Mouse (Mus musculus) midbrain, embryonic 15.5 days (tissue): ENCODE measurements around the gene Gmpr2. TPM values are rescaled to one million over a fixed set of nuclear protein-coding genes. Genes with fewer than 3 reads are reported as not detected.
A peak's percentile ranks its signal among the peaks of the same experiment; 100 is the strongest.

Source experiments
- ATAC-seq: fragments of 200-750 bp; cut with Nextera tagmentation; replicated peaks from 2 replicates; pipeline ENCODE4 v1.8.0; 2017; ENCODE audit warnings: moderate TSS enrichment
- H3K27ac ChIP-seq: fragments of 300-500 bp; sonication (generic); 2 replicates; pipeline ENCODE4 v1.5.1; 2015; ENCODE audit warnings: mild to moderate bottlenecking, inconsistent platforms
- H3K27me3 ChIP-seq: fragments of 300-500 bp; sonication (generic); replicated peaks from 2 replicates; pipeline ENCODE4 v1.6.1; 2015; ENCODE audit warnings: inconsistent platforms
- H3K36me3 ChIP-seq: fragments of 300-500 bp; sonication (generic); replicated peaks from 2 replicates; pipeline ENCODE4 v1.6.1; 2015; ENCODE audit warnings: inconsistent platforms
- H3K4me1 ChIP-seq: fragments of 300-500 bp; sonication (generic); 2 replicates; pipeline ENCODE4 v1.6.1; 2015; ENCODE audit warnings: inconsistent platforms
- H3K4me2 ChIP-seq: fragments of 300-500 bp; sonication (generic); 2 replicates; pipeline ENCODE4 v1.6.1; 2015; ENCODE audit warnings: inconsistent platforms, mild to moderate bottlenecking, moderate library complexity
- H3K4me3 ChIP-seq: fragments of 300-500 bp; sonication (generic); 2 replicates; pipeline ENCODE4 v1.5.1; 2015; ENCODE audit warnings: mild to moderate bottlenecking, inconsistent platforms
- H3K9ac ChIP-seq: fragments of 300-500 bp; sonication (generic); 2 replicates; pipeline ENCODE4 v1.6.1; 2015; ENCODE audit warnings: mild to moderate bottlenecking, inconsistent platforms
- H3K9me3 ChIP-seq: fragments of 300-500 bp; sonication (generic); 2 replicates; pipeline ENCODE4 v1.6.1; 2016; ENCODE audit warnings: inconsistent platforms
- WGBS: fragments of 180-500 bp; shearing (Covaris S2); methylation state at CpG from one replicate; pipeline ENCODE4 v1.1.7; 2015; ENCODE audit warnings: mixed read lengths; 5-methylcytosine and 5-hydroxymethylcytosine counted together
- polyA plus RNA-seq: library from polyadenylated mRNA; unstranded; fragments of >200 nt; fragmentation: Nextera tagmentation; extraction: Ambion mirVana; gene quantifications from 2 replicates; pipeline ENCODE4 v1.2.1, GENCODE M21; 2015

Gmpr2 gene
- polyA plus RNA-seq, 1 experiment from 2014 or later: 42.8 TPM

DNA sequence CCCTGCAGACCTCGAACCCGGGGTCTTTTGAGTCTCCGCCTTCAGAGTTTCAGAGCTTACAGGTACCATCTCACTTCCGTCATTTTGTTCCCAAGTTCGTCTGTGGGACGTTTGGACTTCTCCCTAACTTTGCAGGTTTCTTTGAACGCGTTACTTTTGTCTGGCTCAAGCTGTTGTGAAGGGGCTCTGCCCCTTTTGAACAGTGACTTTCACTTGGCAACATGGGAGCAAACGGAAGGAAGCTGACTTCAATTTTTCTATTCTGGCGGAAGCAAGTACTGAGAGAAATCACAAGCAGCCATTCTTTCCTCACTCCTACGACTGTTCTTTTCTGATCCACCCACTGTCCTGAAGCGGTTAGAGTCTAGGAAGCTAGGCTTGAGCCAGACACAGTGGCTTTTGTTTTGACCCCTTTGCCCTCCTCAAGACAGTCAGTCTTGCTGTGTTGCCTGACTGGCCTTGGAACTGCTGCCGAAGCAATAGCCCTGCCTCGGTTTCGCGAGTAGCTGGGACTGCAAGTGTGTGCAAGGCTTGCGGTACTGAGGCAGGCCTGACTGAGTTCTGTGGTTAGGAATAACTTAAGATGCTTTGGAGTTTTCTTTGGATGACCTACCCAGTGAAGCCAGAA, 27.4 kb upstream of the Gmpr2 start:
- peaks cover 23% of the 10 kb centered on the region for H3K4me1 ChIP-seq
- no peak for ATAC-seq
- H3K4me2 ChIP-seq: peak overlapping the region; percentile 70
- H3K36me3 ChIP-seq: peaks cover 17% of the 10 kb centered on the region
- H3K9me3 ChIP-seq: no peaks in the 10 kb centered on the region
- 30% methylated on average over 17 of the region's 17 CpGs for WGBS
- no peaks in the 10 kb centered on the region for H3K27me3 ChIP-seq
- H3K27ac ChIP-seq: no peak overlapping the region
- H3K9ac ChIP-seq: peak overlapping the region; percentile 85; the same call in 1 of the 2 replicates
- H3K4me3 ChIP-seq: peak overlapping the region; percentile 87

DNA sequence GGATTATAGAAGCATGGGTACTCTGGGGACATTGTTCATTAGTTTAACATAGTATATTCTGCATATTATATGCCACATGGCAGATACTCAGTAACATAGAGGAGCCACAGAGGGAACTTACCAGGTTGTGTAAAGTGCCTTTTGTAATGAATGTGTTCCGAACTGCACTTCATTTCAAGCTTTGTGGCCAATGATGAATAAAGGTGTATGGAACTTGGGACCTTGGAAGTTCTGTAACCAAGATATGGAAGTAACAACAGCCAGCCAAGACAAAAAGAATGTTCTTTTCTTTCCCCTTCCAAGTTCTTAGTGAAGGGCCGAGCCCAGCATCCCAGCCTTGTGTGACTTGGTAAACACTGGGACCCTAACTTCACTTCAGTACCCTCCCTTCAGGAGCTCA, 21.9 kb upstream of the Gmpr2 start, which contains the start of gene Tssk4:
Tssk4 (plus strand) TSS at position 301 of the 400 bp plus-strand sequence.
- no peak within 1 kb of the TSS for H3K9ac ChIP-seq
- H3K27me3 ChIP-seq: no peaks in the 10 kb centered on the region
- WGBS: 89% methylated on average over 2 of the region's 2 CpGs
- no peaks in the 10 kb centered on the region for H3K36me3 ChIP-seq
- no peak within 1 kb of the TSS for H3K27ac ChIP-seq
- H3K9me3 ChIP-seq: no peaks in the 10 kb centered on the region
- H3K4me3 ChIP-seq: no peak within 1 kb of the TSS
- H3K4me1 ChIP-seq: peaks cover 7% of the 10 kb centered on the region; the same call in 1 of the 2 replicates
- H3K4me2 ChIP-seq: no peak within 1 kb of the TSS
- ATAC-seq: no peak

DNA sequence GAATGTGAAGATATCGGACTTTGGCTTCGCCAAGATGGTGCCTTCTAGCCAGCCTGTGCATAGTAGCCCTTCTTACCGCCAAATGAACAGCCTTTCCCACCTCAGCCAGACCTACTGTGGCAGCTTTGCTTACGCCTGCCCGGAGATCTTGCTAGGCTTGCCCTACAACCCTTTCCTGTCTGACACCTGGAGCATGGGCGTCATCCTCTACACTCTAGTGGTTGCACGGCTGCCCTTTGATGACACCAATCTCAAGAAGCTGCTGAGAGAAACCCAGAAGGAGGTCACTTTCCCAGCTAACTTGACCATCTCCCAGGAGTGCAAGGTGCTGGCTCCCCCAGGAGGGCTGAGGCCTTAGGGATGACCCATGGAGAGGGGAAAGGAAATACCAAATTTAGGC, 20.2 kb upstream of the Gmpr2 start:
- Histone ChIP-seq H3K27me3 (no peaks in the 10 kb centered on the region), H3K9ac (no peak overlapping the region), H3K9me3 (no peaks in the 10 kb centered on the region), H3K27ac (no peak overlapping the region), H3K4me1 (no peaks in the 10 kb centered on the region), H3K36me3 (no peaks in the 10 kb centered on the region), H3K4me3 (no peak overlapping the region), H3K4me2 (no peak overlapping the region)
- no peak; the same call in 1 of the 2 replicates for ATAC-seq
- WGBS: 89% methylated on average over 7 of the region's 7 CpGs

DNA sequence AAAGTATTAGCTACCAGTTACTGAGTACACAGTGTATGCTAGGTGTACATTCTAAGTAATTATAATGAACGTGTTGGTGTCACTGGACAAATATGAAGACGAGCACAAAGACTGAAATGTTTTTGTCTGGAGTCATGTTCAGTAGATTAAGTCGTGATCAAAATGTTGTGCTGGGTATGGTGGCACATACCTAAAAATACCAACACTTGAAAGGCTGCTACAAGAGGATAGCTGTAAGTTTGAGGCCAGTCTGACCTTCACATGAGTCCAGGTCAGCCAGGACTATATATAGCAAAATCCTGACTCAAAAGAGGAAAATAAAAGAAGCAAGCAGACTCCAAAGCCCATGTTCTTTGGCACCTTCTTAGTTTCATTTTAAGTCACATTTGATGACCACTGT, 14.8 kb upstream of the Gmpr2 start:
- 88% methylated on average over 3 of the region's 3 CpGs for WGBS
- H3K4me1 ChIP-seq: peaks cover 16% of the 10 kb centered on the region
- no peak overlapping the region for H3K27ac ChIP-seq
- no peak overlapping the region for H3K9ac ChIP-seq
- H3K27me3 ChIP-seq: no peaks in the 10 kb centered on the region
- ATAC-seq: no peak
- no peaks in the 10 kb centered on the region for H3K9me3 ChIP-seq
- no peak overlapping the region for H3K4me2 ChIP-seq
- 0 out of 2 replicates have a peak, but pooled peaks cover 4% of the 10 kb centered on the region for H3K36me3 ChIP-seq
- no peak overlapping the region for H3K4me3 ChIP-seq

DNA sequence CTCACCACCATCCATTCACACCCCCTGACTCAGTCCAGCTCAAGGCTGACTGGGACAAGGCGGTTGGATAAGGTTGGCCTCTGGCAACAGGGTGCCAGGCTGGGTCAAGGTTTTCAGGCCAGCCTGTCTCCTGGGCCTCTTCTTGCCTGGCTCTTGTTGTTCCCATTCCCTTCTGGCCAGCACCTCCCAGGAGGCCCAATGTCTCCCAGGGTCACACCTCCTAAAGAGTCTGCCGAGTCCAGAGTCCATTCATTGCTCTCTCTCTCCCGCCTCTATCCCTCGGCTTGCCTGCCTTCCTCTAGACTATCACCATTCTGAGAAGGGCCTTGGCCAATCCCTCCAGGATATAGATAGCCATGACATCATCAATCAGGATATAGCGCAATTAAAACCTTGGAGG, 13.7 kb upstream of the Gmpr2 start:
- Histone ChIP-seq H3K4me1 (peaks cover 16% of the 10 kb centered on the region), H3K9me3 (no peaks in the 10 kb centered on the region), H3K27me3 (no peaks in the 10 kb centered on the region), H3K27ac (no peak overlapping the region), H3K4me2 (no peak overlapping the region), H3K9ac (no peak overlapping the region), H3K36me3 (peaks cover 7% of the 10 kb centered on the region; the same call in 1 of the 2 replicates), H3K4me3 (no peak overlapping the region)
- WGBS: 92% methylated on average over 5 of the region's 5 CpGs
- ATAC-seq: no peak

DNA sequence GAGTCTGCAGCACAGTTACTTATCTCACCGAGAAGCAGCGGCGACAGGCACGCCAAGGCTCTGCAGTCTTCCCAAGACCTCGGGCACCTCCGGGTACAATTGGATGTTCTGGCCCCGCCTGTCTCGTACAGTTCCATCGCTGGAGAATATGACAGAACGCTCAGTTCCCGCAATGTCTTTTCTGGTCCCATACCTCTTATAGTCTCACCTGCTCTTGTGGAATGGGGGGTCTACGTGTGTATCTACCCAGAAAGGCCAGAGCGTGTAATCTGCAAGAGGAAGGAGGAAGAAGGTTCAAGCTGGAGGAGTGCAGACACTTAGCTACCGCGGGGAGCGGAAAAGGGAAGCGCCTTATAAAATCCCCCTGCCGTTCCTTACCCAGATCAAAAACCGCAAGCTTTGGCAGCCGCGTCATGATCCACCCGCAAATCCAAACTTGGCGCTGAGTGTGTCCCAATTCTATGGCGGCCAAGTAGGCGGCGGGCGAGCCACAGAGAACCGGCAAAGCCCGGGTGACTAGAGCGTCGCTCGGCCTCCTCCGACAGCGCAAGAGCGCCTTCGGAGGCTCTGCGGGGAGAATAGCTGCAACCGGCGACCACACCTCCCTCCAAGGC, 11.7 kb upstream of the Gmpr2 start, which contains the start of gene Mdp1:
Mdp1 (minus strand) TSS at position 549 of the 614 bp plus-strand sequence.
- Histone ChIP-seq H3K9me3 (no peaks in the 10 kb centered on the region), H3K4me1 (peaks cover 16% of the 10 kb centered on the region), H3K4me2 (peak within 1 kb of the TSS; percentile 69), H3K27me3 (no peaks in the 10 kb centered on the region), H3K27ac (peak within 1 kb of the TSS; percentile 85), H3K9ac (peak within 1 kb of the TSS; percentile 72), H3K4me3 (peak within 1 kb of the TSS; percentile 76), H3K36me3 (peaks cover 7% of the 10 kb centered on the region; the same call in 1 of the 2 replicates)
- peak; percentile 95 for ATAC-seq
- under 1% methylated on average over 39 of the region's 39 CpGs for WGBS

DNA sequence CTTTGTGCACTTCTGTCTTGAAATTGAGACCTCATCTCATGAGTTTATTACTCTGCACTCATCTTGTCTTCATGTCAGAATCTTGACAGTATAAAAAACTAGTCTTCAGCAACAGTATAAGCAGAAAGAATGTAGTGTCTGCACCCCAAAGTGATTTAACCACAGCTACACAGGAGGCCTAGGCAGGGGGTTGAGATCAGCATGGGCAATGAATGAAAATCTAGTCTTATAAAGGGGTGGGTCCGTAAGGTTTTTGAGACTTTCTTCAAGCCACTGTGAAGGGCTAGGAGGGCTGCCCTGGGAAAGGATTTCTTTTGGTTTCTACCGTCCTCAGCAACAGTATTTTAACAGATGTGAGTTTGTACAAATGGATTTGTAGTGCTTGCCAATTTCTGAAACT, 11.1 kb upstream of the Gmpr2 start:
- no peak overlapping the region for H3K9ac ChIP-seq
- H3K4me3 ChIP-seq: peak overlapping the region; percentile 76
- H3K9me3 ChIP-seq: no peaks in the 10 kb centered on the region
- peak; percentile 48 for ATAC-seq
- H3K4me2 ChIP-seq: peak overlapping the region; percentile 69
- H3K27me3 ChIP-seq: no peaks in the 10 kb centered on the region
- H3K27ac ChIP-seq: peak overlapping the region; percentile 85; the same call in 1 of the 2 replicates
- H3K4me1 ChIP-seq: peaks cover 16% of the 10 kb centered on the region
- 34% methylated on average over 2 of the region's 2 CpGs for WGBS
- H3K36me3 ChIP-seq: peaks cover 7% of the 10 kb centered on the region; the same call in 1 of the 2 replicates

DNA sequence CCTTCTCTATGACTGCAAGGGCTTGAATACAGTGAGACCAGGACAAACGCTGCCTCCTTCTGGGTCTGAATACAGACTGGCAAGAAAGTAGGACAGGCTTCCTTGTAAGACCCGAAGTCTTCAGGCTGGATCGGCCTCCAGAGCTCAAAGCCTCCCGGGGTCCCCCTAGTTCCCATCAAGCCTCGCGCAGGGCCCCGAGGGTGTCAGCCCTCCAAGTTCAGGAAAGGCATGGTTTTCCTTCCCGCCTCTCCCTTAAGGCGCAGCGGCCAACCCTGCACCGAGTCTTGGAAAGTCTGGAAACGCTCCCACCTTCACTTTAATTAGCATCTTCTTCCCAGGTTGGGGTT, 282 bp upstream of the Gmpr2 start:
- Histone ChIP-seq H3K9me3 (no peaks in the 10 kb centered on the region), H3K27me3 (no peaks in the 10 kb centered on the region), H3K36me3 (peaks cover 3% of the 10 kb centered on the region; the same call in 1 of the 2 replicates), H3K4me2 (peak overlapping the region; percentile 80), H3K4me1 (peaks cover 23% of the 10 kb centered on the region), H3K27ac (peak overlapping the region; percentile 89), H3K9ac (peak overlapping the region; percentile 75), H3K4me3 (peak overlapping the region; percentile 73)
- ATAC-seq: peak; percentile 79
- under 1% methylated on average over 12 of the region's 12 CpGs for WGBS

DNA sequence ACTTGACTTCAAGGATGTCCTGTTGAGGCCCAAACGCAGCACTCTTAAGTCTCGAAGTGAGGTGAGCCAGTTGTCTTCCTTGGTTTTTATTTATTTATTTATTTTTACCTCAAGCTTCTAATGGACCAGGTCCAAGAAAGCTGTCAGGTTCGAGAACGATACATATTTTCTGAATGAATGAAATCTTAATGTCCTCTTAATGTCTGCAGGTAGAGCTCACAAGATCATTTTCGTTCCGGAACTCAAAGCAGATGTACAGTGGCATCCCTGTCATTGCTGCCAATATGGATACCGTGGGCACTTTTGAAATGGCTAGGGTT, 960 bp downstream of the Gmpr2 start:
- Histone ChIP-seq H3K9me3 (no peaks in the 10 kb centered on the region), H3K4me2 (peak overlapping the region; percentile 80), H3K4me3 (peak overlapping the region; percentile 73), H3K27ac (peak overlapping the region; percentile 89), H3K27me3 (no peaks in the 10 kb centered on the region), H3K36me3 (peaks cover 3% of the 10 kb centered on the region; the same call in 1 of the 2 replicates), H3K4me1 (peaks cover 23% of the 10 kb centered on the region), H3K9ac (peak overlapping the region; percentile 12; the same call in 1 of the 2 replicates)
- no peak for ATAC-seq
- 83% methylated on average over 7 of the region's 7 CpGs for WGBS

DNA sequence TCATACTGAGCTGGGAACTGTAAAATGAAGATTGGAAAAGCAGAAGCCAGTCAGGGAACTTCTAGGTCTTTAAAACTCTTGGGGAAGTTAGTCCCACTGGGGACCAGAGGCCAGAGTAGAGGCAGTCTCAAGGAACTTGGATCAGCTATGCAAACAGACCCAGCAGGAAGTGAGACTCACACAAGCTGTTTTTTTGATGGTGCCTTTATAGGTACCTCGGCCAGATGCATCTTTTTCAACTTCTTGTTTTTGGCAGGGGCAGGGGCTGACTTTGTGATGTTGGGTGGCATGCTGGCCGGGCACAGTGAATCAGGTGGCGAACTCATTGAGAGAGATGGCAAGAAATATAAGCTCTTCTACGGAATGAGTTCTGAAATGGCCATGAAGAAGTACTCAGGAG, 5.9 kb downstream of the Gmpr2 start:
- peaks cover 19% of the 10 kb centered on the region for H3K4me1 ChIP-seq
- no peak overlapping the region for H3K4me2 ChIP-seq
- H3K36me3 ChIP-seq: peaks cover 12% of the 10 kb centered on the region; the same call in 1 of the 2 replicates
- H3K9ac ChIP-seq: no peak overlapping the region
- no peak overlapping the region for H3K4me3 ChIP-seq
- no peak overlapping the region for H3K27ac ChIP-seq
- H3K9me3 ChIP-seq: no peaks in the 10 kb centered on the region
- 87% methylated on average over 4 of the region's 4 CpGs for WGBS
- H3K27me3 ChIP-seq: no peaks in the 10 kb centered on the region
- no peak for ATAC-seq

DNA sequence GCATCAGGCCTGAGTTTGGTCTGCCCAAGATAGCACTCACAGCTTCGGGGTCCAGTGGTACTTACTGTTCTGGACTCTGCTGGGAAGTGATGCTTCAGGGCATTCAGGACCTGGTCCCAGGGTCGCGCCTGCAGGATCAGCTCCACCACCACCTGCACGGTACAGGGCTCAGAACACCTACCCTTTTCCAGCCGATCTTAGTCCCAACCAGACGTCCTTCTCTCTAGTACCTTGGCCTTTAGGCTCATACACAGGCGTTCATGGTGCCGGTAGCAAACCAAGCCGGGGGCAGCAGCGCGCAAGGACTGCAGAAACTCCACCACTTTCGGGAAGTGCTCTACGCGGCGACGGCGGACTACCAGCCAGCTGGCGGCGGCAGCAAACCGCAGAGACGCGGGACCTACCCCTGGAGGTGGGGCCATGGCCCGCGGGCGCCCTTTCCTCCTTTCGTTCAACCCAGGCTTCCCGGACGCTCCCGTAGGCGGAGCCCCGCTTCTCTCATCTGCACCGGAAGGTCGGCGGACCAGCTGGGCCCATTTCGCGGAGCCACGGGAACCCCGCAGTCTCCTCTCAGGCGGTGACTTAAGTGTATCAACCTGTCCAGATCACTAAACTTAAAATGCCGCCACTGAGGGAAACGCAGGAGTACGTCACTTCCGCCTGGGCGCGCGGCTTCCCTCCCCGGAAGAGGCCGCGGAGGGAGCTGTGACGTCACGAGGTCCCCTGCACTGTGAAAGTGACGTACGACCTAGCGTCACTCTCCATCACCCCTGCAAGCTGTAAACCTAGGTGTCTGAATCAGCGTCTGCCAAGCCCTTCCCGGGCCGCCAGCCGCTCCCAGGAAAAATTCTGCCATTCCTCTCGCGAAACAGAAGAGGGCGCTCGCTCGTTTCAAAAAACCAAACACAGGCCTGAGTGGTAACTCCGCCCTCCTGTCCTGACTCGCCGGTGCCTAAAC, 9.7 kb downstream of the Gmpr2 start, which contains the start of gene Tinf2:
Tinf2 (minus strand) TSS at position 661 of the 958 bp plus-strand sequence.
- Histone ChIP-seq H3K4me2 (peak within 1 kb of the TSS; percentile 98), H3K4me1 (peaks cover 15% of the 10 kb centered on the region), H3K27ac (peak within 1 kb of the TSS; percentile 75), H3K27me3 (no peaks in the 10 kb centered on the region), H3K4me3 (peak within 1 kb of the TSS; percentile 85), H3K9me3 (no peaks in the 10 kb centered on the region), H3K9ac (peak within 1 kb of the TSS; percentile 66), H3K36me3 (peaks cover 9% of the 10 kb centered on the region; the same call in 1 of the 2 replicates)
- ATAC-seq: peak; percentile 99
- WGBS: under 1% methylated on average over 66 of the region's 66 CpGs

DNA sequence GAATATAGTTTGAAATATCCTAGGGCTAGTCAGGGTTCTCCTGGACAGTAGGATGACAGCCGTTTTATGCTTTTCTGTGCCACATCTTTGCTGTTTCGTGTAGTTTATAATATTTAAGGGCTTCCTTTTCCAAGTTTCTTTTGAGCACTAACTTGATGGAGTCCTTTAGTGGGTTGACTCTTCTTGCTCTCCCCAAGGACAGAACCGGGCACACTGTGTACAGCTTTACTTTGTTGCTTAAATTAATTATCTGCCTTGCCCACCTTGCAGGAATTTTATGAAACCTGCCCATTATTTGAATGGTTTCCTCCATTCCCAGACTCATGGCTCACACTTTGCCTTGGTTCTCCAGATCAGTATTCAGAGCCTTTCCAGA, 10.4 kb downstream of the Gmpr2 start:
- peak overlapping the region; percentile 98 for H3K4me2 ChIP-seq
- no peaks in the 10 kb centered on the region for H3K9me3 ChIP-seq
- peak overlapping the region; percentile 66 for H3K9ac ChIP-seq
- peak; percentile 46; the same call in 1 of the 2 replicates for ATAC-seq
- no peaks in the 10 kb centered on the region for H3K27me3 ChIP-seq
- H3K36me3 ChIP-seq: peaks cover 9% of the 10 kb centered on the region; the same call in 1 of the 2 replicates
- H3K27ac ChIP-seq: peak overlapping the region; percentile 75
- peak overlapping the region; percentile 85 for H3K4me3 ChIP-seq
- H3K4me1 ChIP-seq: peaks cover 15% of the 10 kb centered on the region
- 16% methylated on average over 3 of the region's 3 CpGs for WGBS
